Mouse (Mus musculus) cerebellum, postnatal 25 days (tissue): ENCODE data around the gene Vmac.

Source experiments
- DNase-seq, 2 experiments: peaks; one replicate each; pipeline ENCODE4 v3.0.0; 2021; ENCODE audit warnings: mixed read lengths in 2 of 2

The Vmac gene

GRCm38 (mm10) chr17:56683546-56684140, 34.2 kb downstream of the Vmac start:
- DNase-seq = peak; percentile 48 to 56

GRCm38 (mm10) chr17:56682880-56683279, 34.9 kb downstream of the Vmac start:
- no peak for DNase-seq

GRCm38 (mm10) chr17:56681791-56682190, 36.0 kb downstream of the Vmac start:
- DNase-seq = peak; percentile 36 to 39

GRCm38 (mm10) chr17:56673647-56674416, 44.0 kb downstream of the Vmac start:
- no peak for DNase-seq

- DNase-seq = peak; percentile 99 to 100
Observed at GRCm38 (mm10) chr17:56672941-56673646, 44.7 kb downstream of the Vmac start, which contains the start of gene Ranbp3. Gene Ranbp3, plus strand, starts transcription at chr17:56673294.

- no peak for DNase-seq
Observed at GRCm38 (mm10) chr17:56669766-56670165, 48.1 kb downstream of the Vmac start.

- DNase-seq = peak; percentile 89 to 94
Observed at GRCm38 (mm10) chr17:56668384-56669144, 49.3 kb downstream of the Vmac start.

- no peak for DNase-seq
Observed at GRCm38 (mm10) chr17:56667591-56667990, 50.2 kb downstream of the Vmac start.

GRCm38 (mm10) chr17:56666384-56666783, 51.4 kb downstream of the Vmac start:
- no peak for DNase-seq

GRCm38 (mm10) chr17:56664333-56664732, 53.5 kb downstream of the Vmac start:
- no peak for DNase-seq
